Mouse (Mus musculus) spleen, postnatal 4 days (tissue): ENCODE measurements around the gene Tprn.

Source experiments
- DNase-seq, 2 experiments: peaks; one replicate each; pipeline ENCODE4 v3.0.0; 2022; ENCODE audit warnings: low spot score in 2 of 2

The Tprn gene

DNA sequence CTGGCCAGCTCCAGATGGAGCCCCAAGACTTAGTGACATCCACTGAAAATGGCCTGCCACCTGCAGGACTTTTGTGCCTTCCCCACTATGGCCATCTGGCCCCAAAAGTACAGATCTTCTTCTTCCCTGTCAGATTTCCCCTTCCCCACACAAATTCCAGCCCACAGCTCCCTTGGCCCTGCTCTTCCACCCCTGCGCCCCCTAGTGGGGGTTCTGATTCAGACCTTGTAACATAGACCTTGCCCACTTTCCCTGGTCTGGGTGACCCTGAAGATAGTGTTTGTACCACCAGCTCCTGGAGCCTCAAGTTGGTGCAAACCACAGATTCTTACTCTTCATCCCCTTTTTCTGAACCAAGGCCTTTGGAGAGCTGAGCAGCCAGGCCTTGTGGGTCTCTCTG lies 30.4 kb downstream of the Tprn start:
- peak; percentile 67 to 91 for DNase-seq

- no peak for DNase-seq
These were observed 31.3 kb downstream of the Tprn start for GRCm38 (mm10) chr2:25293706-25294105.

GRCm38 (mm10) chr2:25297093-25297492 lies 34.7 kb downstream of the Tprn start:
- no peak for DNase-seq

- no peak for DNase-seq
These were observed 35.6 kb downstream of the Tprn start for GRCm38 (mm10) chr2:25298046-25298445.

GRCm38 (mm10) chr2:25303452-25303851 lies 41.0 kb downstream of the Tprn start:
- no peak for DNase-seq

DNA sequence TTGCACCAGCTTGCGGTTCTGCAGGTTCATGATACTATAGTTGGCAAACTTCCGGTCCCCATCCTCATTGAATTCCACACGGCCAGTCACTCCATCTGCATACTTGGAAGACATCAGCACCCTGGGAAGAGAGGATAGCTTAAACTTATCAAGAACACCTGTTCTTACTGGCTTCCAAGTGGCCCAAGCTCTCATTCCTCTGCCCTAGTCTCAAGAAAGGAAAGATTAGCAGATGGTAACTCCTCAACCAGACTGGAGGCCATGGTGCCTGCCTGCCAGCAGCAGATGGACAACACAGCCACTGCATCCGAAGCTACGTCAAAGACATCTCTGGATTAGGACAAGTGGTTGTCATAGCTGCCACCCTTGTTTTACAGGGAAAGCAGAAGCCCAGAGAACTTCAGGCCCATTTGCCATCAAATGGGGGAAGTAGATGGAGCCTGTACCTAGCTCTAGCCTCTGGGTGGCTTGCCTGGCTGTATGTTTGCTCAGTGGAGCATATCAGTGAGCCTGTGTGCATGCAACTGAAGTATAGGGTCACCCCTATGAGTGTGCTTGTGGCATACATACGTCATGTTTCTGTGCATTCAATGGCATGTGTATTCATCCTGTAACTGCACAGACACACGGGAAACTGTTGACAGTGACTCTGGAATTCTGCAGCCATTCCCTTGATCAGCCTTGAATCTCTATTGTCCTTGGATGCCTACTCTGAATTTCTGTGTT lies 41.7 kb downstream of the Tprn start:
- DNase-seq: no peak

DNA sequence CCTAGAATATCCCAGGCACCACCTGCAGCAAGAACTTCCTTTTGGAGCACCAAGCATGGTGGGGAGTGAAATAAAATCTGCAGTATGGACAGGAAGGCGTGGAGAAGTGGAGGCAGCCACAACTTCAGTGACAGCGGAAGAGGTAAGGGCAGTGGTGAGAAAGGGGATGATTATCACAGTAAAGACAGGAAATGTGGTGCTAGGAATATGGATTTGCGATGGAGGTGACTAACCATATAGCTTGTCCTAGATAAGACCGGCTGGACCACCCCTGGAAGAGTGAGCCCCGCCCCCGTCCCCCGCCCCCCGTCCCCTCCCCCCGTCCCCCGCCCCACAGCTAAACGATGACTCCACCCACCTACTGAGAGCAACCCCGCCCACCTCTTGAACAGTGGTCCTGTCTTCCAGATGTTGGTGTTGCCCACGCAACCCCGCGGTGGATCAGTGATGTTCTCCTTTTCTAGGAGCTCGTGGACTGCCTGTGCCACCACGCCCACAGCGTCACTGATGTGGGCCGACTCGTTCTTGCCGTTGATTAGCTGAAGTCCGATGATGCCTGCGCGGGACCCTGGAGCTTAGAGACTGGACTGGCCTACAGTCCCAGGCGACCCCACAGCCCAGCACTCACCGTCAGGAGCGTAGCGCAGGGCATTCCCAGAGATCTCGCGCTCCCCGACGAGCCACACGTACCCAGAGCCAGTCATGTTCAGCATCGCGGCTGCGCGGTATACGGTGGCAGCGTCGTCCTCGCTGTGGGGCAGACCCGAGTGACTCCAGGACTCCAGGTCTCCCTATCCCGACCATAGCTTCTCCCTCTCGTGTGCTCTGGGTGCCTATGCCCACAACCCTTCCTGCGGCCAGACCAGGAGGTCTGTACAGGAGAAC lies 42.5 kb downstream of the Tprn start:
- no peak for DNase-seq

GRCm38 (mm10) chr2:25305587-25306359 lies 43.4 kb downstream of the Tprn start:
- no peak for DNase-seq

GRCm38 (mm10) chr2:25310180-25310579 lies 47.8 kb downstream of the Tprn start:
- no peak for DNase-seq

DNA sequence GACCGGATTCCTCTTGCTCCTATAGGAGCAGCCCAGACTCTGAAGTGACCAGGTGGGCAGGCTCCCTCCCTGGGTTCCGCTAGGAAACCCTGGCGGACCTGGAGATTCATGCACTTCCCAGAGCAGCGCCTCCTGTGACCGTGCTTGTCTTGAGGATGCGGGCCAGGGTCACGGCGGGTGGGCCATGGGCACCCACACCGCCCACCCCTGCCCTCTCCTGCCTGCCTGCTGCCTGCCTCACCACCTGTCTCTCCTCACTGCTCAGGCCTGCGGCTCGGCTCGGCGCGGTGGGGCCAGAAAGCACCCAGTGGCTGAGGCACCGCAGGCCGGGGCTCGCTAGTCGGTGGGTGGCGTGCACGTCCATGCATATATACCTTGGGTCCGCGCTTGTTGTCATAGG lies 48.6 kb downstream of the Tprn start:
- DNase-seq: no peak

- DNase-seq: no peak
These were observed 49.1 kb downstream of the Tprn start for GRCm38 (mm10) chr2:25311491-25311891.

DNA sequence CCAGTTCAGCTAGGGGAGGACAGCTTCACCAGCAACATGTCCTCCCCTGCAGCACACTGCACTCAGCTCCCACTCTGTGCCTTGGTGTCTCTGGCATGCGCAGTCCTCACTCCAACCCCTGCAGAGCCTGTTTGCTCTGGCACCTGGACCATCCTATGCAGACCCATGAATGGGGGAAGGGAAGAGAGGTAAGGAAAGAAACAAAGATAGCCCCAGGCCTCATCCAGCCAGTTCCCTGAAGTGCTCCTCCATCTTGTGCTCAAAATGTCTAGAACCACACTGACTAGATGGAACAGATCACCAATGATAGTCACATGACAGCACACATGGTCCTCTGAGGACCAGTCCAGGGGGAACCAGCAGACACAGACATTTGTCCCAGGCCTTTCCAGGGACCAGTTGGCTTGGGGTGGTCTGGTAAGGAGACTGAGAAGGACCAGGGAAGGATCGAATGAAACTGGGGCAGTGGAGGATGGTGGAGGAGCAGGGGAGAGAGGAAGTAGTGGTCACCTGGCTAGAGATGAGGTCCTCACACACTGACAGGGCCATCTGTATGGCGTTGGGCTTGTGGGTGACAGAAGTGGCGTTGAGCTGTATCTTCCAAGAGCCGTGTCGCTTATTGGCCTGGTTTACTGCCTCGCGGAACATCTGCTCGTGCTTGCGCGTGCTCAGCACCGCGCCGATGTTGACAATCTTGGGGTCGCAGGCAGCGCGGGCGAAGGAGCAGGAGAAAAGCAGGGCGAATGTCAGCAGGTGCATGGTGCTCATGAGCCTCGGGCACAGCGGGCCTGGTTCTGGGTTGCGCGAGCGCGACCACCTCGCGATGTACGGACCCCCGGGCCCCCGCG lies 55.9 kb downstream of the Tprn start:
- DNase-seq: no peak

DNA sequence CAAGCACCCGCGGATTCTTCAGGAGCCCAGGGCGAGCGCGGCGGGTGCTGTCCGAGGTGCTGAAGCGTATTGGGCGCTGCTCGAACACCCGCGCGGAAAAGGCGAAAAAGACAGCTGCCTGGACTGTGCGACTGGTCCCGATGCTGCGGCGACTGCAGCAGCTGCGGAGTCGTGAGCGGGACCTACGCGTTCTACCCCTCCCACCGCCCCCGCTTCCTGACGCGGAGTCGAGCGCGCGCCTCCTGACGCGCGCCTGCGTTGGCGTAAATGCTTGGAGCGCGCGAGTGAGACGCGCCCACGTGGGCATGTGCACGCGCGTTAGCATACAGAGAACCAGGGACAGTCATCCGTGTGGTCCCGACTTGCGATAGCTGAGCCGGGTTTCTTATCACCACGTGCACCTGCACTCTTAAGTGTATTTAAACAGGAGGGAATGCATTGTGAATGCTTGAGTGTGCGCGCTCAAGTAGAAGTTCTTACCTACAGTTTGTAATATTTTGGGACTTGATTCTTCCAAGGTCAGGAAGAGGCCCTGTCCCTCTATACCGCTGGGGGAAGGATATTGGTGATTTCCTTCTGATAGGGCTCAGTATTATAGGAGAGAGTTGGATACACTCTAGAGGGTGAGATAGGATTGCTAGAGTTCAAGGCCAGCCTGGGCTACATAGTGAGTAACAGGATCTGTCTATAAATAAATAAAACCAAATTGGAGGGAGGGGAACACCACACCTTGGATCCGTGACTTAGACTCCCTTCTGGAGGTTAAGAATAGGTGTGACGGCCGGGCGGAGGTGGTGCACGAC lies 56.8 kb downstream of the Tprn start, which contains the start of gene Grin1:
Grin1 (minus strand) TSS at position 217 of the 803 bp plus-strand sequence.
- peak; percentile 67 to 89 for DNase-seq
